Mouse (Mus musculus): ENCODE measurements around the gene Adam19.
A peak's percentile ranks its signal among the peaks of the same experiment; 100 is the strongest.

Adam19 gene

DNA sequence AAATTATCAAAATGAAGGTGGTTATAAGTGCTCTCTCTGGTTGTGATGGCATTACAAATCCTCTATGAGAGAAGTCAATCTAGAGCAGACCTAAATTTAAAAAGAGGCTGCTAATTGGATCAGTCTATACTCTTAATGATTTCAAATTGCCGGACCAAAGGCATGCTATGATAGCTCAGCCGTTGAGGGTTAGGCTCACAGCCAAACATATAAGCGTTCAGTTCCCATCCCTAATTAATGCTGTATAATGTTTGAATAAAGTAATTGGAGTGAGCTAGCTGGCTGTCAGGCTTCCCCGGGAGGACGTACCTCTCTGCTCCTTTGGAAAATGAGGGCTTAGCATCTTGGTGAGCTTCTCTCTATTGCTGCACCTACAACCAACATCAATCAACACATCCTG, 53.4 kb downstream of the Adam19 start:
- no peak for DNase-seq

DNA sequence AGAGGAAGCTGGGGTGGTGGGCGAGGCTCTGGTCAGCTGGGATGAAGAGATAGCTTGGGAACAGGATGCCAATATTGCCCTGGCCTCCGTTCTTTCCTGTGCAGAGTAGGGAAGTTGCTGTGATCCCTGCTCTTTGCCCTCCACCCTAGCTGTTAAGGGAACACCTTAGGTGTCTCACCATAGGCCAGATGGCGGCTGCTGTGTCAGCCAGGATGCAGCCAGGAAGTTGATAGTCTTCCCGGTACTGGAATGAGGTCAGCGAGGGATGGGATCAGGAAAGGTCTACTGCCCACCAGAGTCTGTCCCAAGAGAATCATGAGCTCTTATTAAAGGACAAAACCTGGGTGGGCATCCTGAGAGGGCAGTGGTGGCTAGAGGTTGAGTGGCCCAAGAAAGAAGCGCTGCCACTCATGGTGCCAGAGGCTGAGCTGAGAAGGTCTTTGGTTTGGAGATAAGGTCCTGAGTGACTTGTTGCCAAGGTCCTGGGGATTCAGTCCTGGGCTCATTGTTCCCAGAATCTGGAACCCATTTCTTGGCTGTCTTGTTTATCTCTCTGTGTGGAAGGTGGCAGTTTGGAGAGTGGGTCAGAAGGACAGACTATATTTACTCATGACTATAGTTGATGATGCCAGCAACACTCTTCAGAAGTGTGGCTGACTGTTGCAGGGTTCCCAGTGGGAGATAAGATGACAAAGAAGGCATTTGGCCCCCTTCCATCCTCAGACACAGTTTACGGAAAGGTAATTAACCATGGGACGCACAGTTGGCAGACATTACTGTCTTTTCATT, 54.6 kb downstream of the Adam19 start:
- DNase-seq = no peak

DNA sequence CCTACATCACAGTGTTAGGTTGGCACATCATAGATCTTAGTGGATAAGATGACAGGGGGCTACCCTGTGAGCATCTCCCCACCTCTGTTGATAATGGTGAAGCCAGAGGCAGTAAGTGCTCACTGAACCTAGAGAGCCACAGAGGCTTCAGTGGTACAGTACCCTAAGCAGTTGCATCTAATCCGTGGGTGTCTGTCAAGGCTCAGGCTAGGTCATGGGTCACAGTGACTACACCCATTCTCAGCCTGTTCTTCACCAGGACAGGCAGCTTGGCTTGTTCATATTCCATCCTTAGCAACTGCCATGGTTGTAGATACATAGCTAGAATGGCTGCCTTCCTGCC, 55.1 kb downstream of the Adam19 start:
- no peak for DNase-seq

DNA sequence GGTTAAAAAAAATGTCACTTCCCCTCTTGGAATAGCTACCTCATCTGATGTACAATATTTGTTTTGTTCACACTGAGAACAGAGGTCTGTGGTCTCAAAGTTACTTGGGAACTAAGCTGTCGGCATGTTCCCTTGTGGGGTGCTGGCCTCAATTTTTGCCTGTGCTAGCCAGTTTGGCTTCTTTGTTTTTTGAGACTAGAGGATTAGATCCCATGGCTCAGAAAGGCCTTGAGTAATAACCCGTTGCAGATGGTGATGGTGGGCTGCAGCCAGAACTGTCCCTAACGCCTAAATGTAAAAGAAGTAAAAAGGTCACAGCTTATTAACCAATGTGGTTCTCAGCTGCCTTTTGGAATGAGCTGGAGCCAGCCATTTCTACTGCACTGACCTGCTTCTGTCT, 57.4 kb downstream of the Adam19 start:
- no peak for DNase-seq

DNA sequence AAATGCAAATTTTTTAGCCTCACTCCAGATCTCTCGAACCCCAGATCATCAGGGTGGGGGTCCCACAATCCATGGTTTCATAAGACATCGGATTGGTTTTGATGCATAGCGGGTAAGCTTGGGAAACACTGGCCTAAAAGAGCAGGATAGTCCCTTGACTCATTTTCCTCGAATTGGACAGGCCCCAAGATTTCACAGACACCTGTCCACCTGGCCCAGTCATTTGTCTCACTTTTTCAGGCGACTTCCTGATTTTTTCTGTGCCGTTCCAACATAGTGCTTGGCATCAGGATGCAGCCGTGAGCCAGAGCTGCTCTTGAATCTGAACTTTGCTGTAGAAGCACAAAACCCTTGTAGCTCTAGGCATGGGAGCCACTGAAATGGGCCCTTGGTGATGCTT, 58.4 kb downstream of the Adam19 start:
- DNase-seq = no peak

DNA sequence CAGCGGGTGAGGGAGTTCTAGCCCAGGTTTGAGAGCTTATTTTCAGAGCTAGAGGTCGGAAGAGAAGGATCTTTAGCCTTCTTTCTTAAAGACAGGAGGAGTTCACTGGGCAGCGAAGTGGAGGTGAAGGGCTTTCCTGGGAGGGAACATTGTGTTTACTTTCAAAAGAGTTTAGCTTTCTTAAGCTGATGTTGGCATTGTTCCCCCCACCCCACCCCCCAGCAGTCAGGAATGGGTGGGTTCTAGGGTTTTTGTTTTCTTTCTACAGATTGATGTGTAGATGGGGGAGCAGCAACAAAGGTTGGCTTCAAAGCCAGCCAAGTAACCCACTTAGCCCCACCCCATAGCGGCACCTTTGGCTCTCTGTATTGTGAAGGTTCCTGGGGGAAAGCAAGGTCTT, 59.2 kb downstream of the Adam19 start:
- no peak for DNase-seq

DNA sequence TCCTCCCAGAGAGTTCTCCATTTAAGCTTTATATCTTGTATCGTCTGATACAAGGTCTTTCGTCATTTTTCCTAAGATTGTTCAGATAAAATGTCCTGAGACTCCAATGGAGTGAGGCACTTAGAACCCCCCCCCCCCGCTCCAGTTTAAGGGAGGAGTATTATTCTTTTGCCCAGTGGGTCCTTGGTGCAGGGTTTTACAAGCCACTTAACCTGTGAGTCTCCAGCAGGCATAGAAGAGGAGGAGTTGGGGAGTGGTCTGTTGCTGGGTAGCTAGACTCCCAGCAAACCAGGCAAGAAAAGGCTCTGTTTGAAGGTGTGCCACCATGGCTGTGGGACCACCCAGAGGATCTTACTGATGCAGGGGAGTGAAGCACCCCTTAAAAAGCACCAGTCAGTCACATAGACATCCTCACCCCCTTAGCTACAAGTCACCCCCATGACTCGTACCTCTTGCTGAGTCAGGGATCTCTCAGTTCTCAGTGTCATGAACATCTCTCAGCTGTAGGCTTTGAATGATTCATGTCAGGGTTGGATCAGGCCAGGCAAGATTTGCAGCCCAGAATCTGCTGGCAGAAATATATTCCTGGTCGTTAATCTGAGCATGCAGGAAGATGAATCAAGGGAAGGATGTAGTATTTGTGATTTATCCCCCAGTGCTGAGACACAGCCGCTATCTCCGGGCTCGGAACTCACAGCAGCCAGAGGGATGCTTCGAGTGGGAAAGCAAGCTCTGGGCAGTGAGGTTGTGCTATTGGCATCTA, 59.8 kb downstream of the Adam19 start:
- no peak for DNase-seq

DNA sequence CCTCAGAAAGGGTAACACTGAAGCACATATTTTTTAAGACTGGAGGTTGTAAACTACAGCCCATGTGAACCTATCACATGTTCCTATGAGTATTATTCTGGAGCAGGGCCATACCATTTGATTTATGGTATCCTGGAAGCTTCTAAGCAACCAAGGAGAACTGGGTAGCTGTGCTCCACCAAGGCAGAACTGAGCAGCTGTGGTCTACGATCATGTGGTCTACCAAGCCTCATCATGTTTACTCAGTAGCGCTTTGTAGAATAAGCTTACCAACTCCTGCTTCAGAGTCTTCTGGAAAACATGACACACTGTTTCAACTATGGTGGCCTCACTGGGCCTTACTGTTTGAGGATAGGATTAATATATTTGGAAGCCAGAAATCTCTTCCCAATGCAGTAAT, 60.7 kb downstream of the Adam19 start:
- no peak for DNase-seq

DNA sequence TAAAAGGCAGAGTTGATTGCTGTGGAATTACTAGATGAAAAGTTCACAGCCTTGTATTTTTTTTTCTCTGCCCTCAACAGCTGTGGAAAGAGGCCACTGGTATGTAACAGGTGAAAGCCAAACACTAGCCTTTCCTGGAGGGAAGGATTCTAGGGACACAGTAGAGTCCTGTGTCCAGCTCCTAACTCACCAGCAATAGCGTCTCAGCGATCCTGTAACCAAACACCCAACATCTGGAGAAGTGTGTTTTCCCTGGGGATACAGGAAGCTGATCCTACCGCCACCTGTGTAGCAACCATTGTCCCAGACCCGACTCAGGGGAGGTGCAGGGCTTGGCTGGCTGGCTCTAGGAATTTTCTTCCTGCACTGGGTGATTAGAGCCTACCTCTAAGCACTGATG, 63.8 kb downstream of the Adam19 start:
- no peak for DNase-seq

DNA sequence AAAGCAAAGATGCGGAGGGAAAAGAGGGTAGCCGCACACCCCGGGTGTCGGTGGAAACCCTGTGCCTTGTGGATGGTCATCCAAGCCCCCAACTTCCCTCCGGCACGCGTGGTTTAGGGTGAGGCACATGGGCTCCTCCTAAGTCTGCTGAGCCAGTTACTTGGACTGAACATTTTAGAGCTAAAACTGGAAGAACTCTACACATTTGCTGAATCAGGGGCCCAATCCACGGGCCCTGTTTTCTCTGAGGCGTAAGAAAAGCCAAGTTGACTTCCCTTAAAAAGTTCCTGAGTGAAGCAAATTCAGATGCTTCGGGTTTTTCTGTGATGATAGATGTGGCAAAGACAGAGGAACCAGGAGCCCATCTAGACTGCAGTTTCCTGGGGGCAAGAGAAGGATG, 64.3 kb downstream of the Adam19 start:
- DNase-seq = no peak

DNA sequence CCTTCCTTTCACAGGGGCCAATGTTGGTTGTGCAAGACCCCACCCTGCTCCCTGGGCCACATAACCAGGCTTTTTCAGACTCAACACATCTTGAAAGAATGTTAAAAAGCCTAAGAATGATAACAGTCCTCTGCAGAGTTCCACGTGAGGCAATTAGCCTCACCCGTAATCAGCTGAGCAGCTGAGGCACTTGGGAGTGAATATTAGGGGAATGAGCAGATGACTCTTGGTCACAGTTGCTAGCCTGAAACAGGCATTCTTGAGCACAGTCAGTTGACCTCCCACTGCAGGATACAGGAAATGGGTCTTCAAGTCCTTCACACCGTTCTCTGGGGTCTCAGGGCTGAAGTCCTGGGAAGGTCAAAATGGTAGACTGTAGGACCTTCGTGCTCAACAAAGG, 65.9 kb downstream of the Adam19 start:
- DNase-seq = no peak

DNA sequence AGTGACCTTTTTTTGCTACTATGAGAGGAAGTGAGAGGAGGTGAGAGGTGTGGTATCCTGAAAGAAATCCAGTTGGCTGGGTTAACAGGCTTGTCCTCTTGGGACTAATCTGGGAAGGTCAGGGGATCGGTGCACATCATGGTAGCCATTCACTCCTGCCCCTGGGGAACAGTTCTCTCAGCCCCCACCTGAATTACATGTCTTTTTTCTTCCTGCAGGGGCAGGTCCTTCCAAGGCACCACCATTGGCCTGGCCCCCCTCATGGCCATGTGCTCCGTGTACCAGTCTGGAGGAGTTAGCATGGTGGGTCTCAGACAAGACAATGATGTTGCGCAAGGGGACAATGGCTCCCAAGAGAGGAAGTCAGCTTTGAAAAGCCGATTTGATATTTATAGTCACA, 67.1 kb downstream of the Adam19 start:
- DNase-seq = no peak

DNA sequence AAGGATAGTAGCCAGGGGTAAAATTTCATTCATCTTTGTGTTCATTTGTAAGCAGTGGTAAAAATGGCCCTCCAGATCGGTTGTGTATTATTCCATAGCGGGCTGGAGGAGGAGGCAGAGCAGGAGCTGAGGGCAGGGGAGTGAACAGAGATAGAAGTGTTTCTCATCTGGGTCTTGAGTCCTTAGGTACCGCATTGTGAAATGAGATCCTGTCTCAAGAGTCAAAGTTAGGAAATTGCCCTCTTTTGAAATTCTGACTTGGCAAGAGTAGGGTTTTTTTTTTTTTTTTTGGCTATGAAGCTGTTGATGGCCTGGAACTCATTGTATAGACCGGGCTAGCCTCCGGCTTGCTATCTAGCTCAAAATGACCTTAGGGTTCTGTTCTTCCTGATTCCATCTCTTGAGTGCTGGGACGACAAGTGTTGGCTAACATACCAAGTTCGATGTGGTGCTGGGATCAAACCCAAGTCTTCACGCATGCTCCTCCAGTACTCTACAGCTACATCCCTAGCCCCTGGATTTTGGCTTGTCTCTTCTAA, 67.6 kb downstream of the Adam19 start:
- DNase-seq = no peak

DNA sequence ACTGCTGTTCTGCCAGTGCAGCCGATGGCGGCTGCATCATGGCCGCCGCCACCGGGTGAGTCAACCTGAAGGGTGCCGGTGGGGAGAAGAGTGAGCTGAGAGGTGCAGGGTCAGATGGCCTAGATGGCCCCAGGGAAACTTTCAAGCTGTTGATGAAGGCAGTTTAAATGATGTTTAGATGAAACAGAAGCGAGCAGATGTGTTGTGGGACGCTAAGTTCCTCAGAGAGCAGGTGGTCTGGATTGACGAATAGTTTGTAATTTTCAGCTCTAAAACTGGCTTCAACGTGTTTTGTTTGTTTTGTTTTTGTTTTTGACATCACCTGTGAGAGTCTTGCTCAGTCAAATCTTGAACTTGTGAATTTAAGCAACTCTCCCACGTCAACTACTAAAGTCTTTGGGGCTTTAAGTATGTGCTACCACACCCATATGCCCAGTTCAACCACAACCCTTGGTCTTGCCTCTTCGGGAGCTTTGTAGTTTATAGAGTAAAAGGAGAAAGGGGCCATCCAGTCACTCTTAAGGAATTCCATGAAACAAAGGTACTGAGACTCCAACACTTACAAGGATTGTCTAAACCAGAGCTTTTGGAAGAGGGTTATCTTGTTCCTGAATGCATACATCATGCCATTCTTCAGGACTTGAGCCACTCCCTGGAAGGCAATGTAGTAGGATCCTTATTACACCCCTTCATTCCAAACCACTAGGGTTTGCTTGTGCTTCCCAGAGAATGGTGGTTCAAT, 69.5 kb downstream of the Adam19 start:
- no peak for DNase-seq

DNA sequence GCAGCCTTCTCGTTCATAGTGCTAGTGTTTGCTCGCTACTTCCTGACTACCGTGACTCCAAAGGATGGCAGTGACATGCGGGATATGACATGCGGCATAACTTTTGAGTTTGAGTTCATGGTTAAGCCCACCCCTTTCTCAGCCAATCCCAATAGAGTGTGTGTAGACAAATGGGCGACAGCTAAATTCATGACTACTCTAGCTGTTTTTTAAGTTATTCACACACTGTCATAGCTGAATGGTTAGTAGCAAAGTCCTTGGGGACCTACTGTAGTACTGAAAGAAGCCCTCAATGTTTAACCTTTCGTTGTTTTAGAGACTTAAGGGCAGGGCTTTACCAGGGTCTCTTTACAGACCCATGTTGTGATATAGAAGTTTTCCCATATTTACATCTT, 70.0 kb downstream of the Adam19 start:
- DNase-seq = no peak

DNA sequence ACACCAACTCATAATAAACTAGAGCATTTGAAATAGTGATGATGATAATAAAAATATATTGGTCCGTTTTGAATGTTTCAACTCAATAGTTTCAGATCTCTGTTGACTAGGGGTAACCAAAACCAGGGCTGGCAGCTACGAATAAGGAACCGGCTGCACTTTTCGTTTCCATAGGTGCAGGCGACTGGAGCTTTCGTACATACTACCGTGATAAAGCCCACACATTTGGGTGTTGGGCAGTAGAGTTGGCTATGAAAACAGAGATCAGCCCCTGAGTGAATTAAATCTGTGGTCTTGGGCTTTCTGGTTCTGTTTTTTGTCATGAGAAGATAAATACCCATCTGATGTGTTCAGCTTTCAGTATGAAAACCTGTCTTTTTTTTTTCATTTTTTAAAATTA, 70.5 kb downstream of the Adam19 start:
- no peak for DNase-seq

DNA sequence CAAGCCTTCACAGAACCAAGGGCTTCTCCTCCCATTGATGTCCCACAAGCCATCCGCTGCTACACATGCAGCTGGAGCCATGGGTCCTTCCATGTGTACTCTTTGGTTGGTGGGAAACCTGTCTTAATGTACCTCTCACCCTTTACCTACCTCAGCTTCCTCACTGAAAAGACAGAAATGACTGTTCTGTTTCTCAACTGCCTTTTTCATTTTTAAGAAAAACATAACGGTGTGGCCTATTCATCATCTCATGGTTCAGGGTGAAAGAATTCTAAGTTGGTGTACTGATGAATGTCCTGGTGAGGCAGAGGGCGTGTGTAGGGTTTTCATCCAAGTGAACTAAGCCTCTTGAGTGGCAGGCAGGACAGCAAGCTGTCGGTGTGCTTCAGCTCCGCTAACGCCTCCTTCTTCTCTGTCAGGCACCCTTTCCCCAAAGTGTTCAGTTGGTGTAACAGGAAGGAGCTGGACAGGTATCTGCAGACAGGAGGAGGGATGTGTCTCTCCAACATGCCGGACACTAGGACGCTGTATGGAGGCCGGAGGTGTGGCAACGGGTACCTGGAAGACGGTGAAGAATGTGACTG, 71.1 kb downstream of the Adam19 start:
- DNase-seq = no peak

DNA sequence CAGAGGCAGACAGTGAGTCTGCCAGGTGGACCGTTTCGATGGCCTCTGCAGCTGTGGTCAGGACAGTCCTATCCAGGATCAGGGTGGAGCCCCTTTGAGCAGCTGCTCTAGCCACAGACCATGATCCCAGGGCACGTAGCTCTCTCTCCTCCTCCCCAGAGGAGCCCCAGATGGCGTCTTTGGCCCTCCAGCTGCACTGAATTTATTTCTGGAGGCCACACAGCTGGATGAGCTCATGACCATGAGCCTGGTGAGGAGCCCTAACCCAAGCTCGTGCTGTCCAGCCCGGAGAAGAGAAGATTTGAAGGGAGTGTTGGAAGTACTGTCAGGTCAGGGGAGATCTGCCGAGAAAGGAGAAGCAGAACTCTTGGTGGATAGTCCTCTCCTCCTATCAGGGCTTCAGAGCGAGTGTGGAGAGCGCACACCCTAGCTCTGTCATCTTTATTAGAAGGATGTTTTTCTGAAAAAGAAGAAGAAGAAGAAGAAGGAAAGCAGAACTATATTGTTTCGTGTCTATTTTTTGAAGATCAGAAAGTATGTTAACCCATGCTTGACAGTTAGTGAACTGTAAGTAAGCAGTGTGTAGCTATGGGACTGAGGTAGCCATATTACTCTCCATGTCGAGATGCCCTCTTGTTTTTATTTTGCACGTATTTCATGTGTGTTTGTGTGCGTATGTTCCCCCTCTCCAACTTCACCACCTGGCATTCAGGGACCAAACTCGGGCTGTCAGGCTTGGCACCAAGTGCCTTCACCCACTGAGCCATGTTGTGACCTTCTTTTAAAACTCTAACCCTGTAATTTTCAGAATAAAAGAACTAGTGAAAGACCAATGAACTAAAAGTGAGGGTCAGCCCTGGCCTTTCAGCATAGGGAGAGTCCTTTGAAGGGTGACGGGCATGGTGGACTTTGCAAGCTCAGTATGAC, 72.1 kb downstream of the Adam19 start:
- no peak for DNase-seq

DNA sequence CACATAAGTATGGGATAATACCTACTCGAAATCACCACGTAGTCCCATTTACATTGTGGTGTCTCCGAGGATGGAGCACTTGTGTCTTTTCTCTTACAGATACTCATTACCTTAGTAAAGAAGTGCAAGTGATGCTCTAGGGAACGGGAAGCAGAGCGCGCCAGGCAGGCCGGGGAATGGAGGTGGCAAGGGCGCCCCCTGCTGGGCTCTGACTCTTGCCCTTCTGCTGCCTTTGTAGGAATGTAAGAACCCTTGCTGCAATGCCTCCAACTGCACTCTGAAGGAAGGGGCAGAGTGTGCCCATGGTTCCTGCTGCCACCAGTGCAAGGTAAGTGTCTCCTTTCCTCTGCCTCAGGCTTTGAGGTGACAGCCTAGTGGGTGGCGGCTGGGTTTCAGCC, 72.8 kb downstream of the Adam19 start:
- peak; percentile 41 for DNase-seq

DNA sequence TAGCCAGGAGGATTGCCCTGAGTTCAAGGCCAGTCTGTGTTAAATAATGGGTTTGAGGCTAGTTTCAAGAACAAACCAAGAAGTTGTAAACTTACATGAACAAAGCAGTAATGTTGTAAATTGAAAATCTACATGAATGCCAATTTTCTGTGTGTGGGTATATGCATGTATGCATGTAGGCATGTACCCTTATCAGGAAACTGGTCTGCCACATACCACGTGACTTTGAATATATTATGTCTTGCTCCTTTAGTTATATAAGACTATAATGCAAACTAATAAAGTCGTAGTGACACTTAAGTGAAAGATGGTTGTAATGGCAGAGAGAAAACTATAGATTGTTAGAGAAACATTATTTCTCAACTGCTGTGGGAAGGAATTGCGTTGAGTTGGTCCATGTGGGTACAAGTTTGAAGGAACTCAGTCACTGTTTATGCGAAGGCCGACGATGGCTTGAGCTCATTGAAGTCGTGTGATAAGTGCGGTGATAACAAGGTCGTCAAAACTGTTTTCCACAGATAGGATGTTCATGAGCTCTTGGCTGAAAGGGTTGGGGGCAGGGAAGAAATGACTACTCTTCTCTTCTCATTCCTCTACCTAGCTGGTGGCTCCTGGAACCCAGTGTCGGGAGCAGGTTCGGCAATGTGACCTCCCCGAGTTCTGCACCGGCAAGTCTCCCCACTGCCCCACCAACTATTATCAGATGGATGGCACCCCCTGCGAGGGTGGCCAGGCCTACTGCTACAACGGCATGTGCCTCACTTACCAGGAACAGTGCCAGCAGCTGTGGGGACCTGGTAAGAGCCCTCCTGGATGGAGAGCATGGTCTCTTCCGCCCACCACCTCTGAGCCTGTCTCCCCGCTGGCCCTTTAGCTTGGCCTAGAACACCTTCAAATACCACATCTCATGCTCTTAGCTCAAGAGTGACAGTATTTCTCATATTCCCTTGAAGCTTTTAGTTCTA, 75.5 kb downstream of the Adam19 start:
- DNase-seq = no peak

DNA sequence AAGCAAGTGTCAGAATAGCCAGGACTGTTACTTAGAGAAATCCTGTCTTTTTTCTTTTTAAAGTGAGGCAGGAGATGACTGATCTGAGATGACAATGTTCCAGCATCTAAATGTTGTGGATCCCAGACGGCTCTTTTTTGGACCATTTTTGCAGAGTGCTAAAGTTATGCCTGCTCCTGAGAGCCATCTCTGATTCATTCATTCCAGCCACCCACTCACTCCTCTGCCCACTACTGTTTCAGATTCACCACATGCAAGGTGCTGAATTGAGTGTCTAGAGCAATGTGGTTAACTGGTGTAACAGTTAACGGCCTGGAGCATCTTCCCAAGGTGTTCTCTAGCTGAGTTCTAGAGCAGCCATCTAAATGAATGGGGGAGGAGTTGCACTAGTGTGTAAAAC, 79.1 kb downstream of the Adam19 start:
- no peak for DNase-seq
